Mouse (Mus musculus) ES-E14 (cell line): Measurements from ENCODE around the gene Pxdc1.

Experiments used
- HCFC1 ChIP-seq: IDR thresholded peaks from 2 replicates; pipeline ENCODE4 v1.6.1; 2012; ENCODE audit warnings: low read length, inconsistent platforms, borderline replicate concordance; ENCODE audit not compliant: insufficient read depth
- ZC3H11A ChIP-seq: IDR thresholded peaks from 2 replicates; pipeline ENCODE4 v1.6.1; 2012; ENCODE audit warnings: low read depth, mild to moderate bottlenecking, inconsistent platforms, low read length, borderline replicate concordance
- ZNF384 ChIP-seq: IDR thresholded peaks from 2 replicates; pipeline ENCODE4 v1.6.1; 2012; ENCODE audit warnings: low read depth, low read length, inconsistent platforms

DNA sequence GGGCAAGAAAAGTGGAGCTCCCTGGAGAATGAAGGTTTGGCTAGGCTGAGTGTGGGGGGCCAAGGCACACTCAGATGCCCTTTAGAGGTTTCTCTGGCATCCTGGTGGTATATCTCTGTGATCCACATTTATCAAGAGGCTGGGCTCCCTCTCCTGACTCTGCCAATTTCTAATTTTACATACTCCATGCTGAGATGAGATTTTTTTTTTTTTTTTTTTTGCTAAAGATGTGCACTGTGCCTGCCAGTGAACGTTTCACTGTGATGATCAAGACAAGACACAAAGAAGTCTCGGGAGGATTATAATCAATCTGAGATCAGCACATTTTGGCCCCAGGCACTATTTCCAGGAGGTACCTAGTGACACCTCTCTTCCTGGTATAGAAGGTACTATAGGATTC is 46.2 kb downstream of the Pxdc1 start:
- TF ChIP-seq ZC3H11A (no peak), ZNF384 (no peak), HCFC1 (no peak)
